Mouse (Mus musculus) Patski (cell line): Measurements from ENCODE around the gene 4632433K11Rik. TPM values are rescaled to one million over a fixed set of nuclear protein-coding genes. Genes with fewer than 3 reads are reported as not detected.
A peak's percentile ranks its signal among the peaks of the same experiment; 100 is the strongest.

ENCODE experiments used
- ATAC-seq: fragments of 100-300 bp; one replicate; pipeline ENCODE4 v1.8.0; 2021
- CTCF ChIA-PET: fragments of 350-600 bp; sonication (Branson Sonifier 250); formaldehyde crosslinking; loops from one replicate; lab custom pipeline; 2022; ENCODE audit warnings: inconsistent platforms; lab: Charles Lee
- POLR2A ChIA-PET: fragments of 350-600 bp; sonication (Branson Sonifier 250); formaldehyde crosslinking; loops from one replicate; lab custom pipeline; 2022; ENCODE audit warnings: antibody characterized with exemption, inconsistent platforms; lab: Charles Lee
- DNase-seq: peaks from one replicate; pipeline ENCODE4 v3.0.0-alpha.2; 2011; ENCODE audit warnings: low read depth, low spot score
- H3K27me3 ChIP-seq: fragments of 371-371 bp; one replicate; pipeline ENCODE4 v1.5.1; 2021
- CTCF ChIP-seq: fragments of 100-300 bp; IDR thresholded peaks from one replicate; pipeline ENCODE4 v1.5.1; 2021
- in situ Hi-C: fragments of 300-500 bp; cut with MboI; formaldehyde crosslinking; loops from 3 replicates; pipeline ENCODE4 v1.11.1; 2018; ENCODE audit warnings: low pct_unique_long_range_greater_than_20kb, mixed read lengths
- polyA plus RNA-seq: library from polyadenylated mRNA; unstranded; gene quantifications from one replicate; pipeline ENCODE4 v1.2.3, GENCODE M21; 2021

The 4632433K11Rik gene
- polyA plus RNA-seq, 1 experiment from 2014 or later, result not detected

- CTCF ChIA-PET, result no interaction called here
- in situ Hi-C loops, result loop anchor here (25.0 kb wide), 1 partner anchor 1109 kb away; the partner anchor contains the start of genes Zfp444 and Zfp787
- ATAC-seq, result no peak
These were observed 19.7 kb downstream of the 4632433K11Rik start for GRCm38 (mm10) chr7:5053456-5054179.

GRCm38 (mm10) chr7:5056651-5057263 lies 22.8 kb downstream of the 4632433K11Rik start:
- no peak for DNase-seq
- no peak for TF ChIP-seq CTCF
- ChIA-PET CTCF (no interaction called here), POLR2A (no interaction called here)
- no peak for ATAC-seq
- in situ Hi-C loops, result loop anchor here (25.0 kb wide), 1 partner anchor 1106 kb away; the partner anchor contains the start of genes Zfp444 and Zfp787
- no peaks in the 10 kb centered on the region for H3K27me3 ChIP-seq

More at GRCm38 (mm10) chr7:5053456-5054179, 19.7 kb downstream of the 4632433K11Rik start:
- POLR2A ChIA-PET, result no interaction called here
- no peak for DNase-seq
- no peaks in the 10 kb centered on the region for H3K27me3 ChIP-seq
- TF ChIP-seq CTCF, result no peak

- POLR2A ChIA-PET, result no interaction called here
- ATAC-seq, result no peak
- in situ Hi-C loops, result loop anchor here (25.0 kb wide), 1 partner anchor 1105 kb away; the partner anchor contains the start of genes Zfp444 and Zfp787
- CTCF ChIA-PET, result no interaction called here
- no peak for DNase-seq
- no peak for TF ChIP-seq CTCF
- no peaks in the 10 kb centered on the region for H3K27me3 ChIP-seq
These were observed 23.5 kb downstream of the 4632433K11Rik start for GRCm38 (mm10) chr7:5057381-5057780.

- no peak for TF ChIP-seq CTCF
- POLR2A ChIA-PET, result no interaction called here
- DNase-seq (no peak), ATAC-seq (no peak)
- in situ Hi-C loops, result loop anchor here (25.0 kb wide), 1 partner anchor 1104 kb away; the partner anchor contains the start of genes Zfp444 and Zfp787
- CTCF ChIA-PET, result no interaction called here
- H3K27me3 ChIP-seq, result no peaks in the 10 kb centered on the region
These were observed 23.9 kb downstream of the 4632433K11Rik start for GRCm38 (mm10) chr7:5057804-5058203.

- DNase-seq, result no peak
- no peak for TF ChIP-seq CTCF
- ATAC-seq, result no peak
- ChIA-PET CTCF (interaction anchor here (1.2 to 3.1 kb wide), 3 partner anchors 9 to 15 kb away, joined by 5 to 19 read pairs (median 7); partner anchors contain the start of gene Zfp580), POLR2A (no interaction called here)
- in situ Hi-C loops, result loop anchor here (25.0 kb wide), 1 partner anchor 1104 kb away; the partner anchor contains the start of genes Zfp444 and Zfp787
- no peaks in the 10 kb centered on the region for H3K27me3 ChIP-seq
These were observed 24.7 kb downstream of the 4632433K11Rik start for GRCm38 (mm10) chr7:5058631-5059030.

GRCm38 (mm10) chr7:5059421-5059820 lies 25.5 kb downstream of the 4632433K11Rik start:
- TF ChIP-seq CTCF, result no peak
- ATAC-seq, result no peak
- in situ Hi-C loops, result loop anchor here (25.0 kb wide), 1 partner anchor 1103 kb away; the partner anchor contains the start of genes Zfp444 and Zfp787
- no peaks in the 10 kb centered on the region for H3K27me3 ChIP-seq
- ChIA-PET CTCF (interaction anchor here (1.2 to 3.1 kb wide), 4 partner anchors 9 to 41 kb away, joined by 5 to 19 read pairs (median 8); partner anchors contain the start of gene Zfp580), POLR2A (no interaction called here)
- DNase-seq, result no peak

GRCm38 (mm10) chr7:5060239-5060731 lies 26.4 kb downstream of the 4632433K11Rik start:
- peak; percentile 27 for DNase-seq
- peak; percentile 28 for ATAC-seq
- in situ Hi-C loops, result loop anchor here (5.0 to 25.0 kb wide), 3 partner anchors 43 to 1102 kb away; partner anchors contain the start of genes Gm44973, Ube2s, Zfp444 and Zfp787
- POLR2A ChIA-PET, result interaction anchor here (0.6 to 2.0 kb wide), 5 partner anchors 8 to 241 kb away, joined by 3 to 12 read pairs (median 3); partner anchors contain the start of gene Gm44973
- no peak for TF ChIP-seq CTCF
- CTCF ChIA-PET, result interaction anchor here (0.7 to 3.1 kb wide), 11 partner anchors 10 to 122 kb away, joined by 3 to 19 read pairs (median 4); partner anchors contain the start of gene Zfp580
- no peaks in the 10 kb centered on the region for H3K27me3 ChIP-seq

- ChIA-PET POLR2A (interaction anchor here (0.6 to 2.0 kb wide), 5 partner anchors 23 to 242 kb away, joined by 3 to 12 read pairs (median 3); partner anchors contain the start of gene Gm44973), CTCF (interaction anchor here (0.8 to 3.1 kb wide), 7 partner anchors 11 to 123 kb away, joined by 3 to 19 read pairs (median 4); partner anchors contain the start of gene Zfp580)
- peak; percentile 76 for ATAC-seq
- H3K27me3 ChIP-seq, result no peaks in the 10 kb centered on the region
- in situ Hi-C loops, result loop anchor here (5.0 to 25.0 kb wide), 3 partner anchors 44 to 1101 kb away; partner anchors contain the start of genes Gm44973, Ube2s, Zfp444 and Zfp787
- peak; percentile 97 for DNase-seq
- TF ChIP-seq CTCF, result no peak
These were observed 27.2 kb downstream of the 4632433K11Rik start for GRCm38 (mm10) chr7:5060944-5061773.
